In the genomic region with DNA sequence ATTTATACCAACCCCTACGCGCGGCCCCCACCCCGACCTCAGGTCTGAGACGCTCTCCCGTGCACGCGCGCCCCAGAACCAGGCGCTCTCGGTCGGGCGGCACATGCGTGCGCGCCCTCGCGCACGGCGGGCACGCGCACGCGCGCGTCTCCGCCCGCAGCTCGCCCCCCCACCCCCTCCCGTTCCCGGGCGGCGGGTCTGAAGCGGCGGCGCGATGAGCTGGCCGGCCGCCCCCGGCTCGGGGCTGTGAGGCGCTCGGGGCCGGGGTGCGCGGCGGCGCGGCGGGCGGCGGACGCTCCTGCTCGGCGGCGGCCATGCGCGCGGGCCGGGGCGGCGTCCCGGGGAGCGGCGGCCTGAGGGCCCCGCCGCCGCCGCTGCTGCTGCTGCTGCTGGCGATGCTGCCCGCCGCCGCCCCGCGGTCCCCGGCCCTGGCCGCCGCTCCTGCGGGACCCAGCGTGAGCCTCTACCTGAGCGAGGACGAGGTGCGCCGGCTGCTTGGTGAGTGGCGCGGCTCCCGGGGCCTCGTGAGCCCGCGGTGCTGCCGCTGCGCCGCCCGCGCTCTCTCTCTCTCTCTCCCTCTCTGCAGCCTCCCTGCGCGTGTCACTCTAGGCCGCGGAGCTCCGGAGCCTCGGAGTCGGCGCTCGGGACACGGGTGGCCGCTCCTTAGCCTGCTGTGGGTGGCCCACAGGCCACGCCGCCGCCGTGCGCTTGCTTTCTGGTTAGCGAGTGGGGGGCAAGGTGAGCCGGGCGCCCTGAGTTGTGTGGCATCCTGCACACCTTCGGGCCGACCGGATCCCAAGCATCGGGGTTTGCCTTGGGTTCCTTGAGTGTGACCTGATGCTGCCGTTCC, we compare ENCODE assay signal across 8 mouse cellular contexts. TPM values are rescaled to one million over a fixed set of nuclear protein-coding genes. Genes with fewer than 3 reads are reported as not detected.
A peak's percentile ranks its signal among the peaks of the same experiment; 100 is the strongest.
DNase-seq lines count a peak whose midpoint lies in the region; ATAC-seq and TF ChIP-seq lines count a peak whose summit lies in the region.

Ryk (plus strand) TSS at position 176 of the 850 bp plus-strand sequence.

- H3K9me3 ChIP-seq in hindbrain, embryonic 16.5 days (ENCODE audit: control insufficient read depth, low read length) = no peaks in the 10 kb centered on the region

- peak within 1 kb of the TSS; percentile 87 for H3K4me3 ChIP-seq in hindbrain, embryonic 16.5 days (ENCODE audit: low read length)
- peak within 1 kb of the TSS; percentile 72 for H3K4me3 ChIP-seq in left cerebral cortex, adult 2 months

- peaks cover 17% of the 10 kb centered on the region for H3K4me1 ChIP-seq in hindbrain, embryonic 16.5 days (ENCODE audit: control insufficient read depth, insufficient read depth, low read depth, low read length)

- TF ChIP-seq CTCF in left cerebral cortex, adult 2 months (IDR thresholded peaks at IDR 0.05) = no peak

- no peaks in the 10 kb centered on the region for H3K36me3 ChIP-seq in hindbrain, embryonic 16.5 days (ENCODE audit: control insufficient read depth, insufficient read depth, low read length)

- peak within 1 kb of the TSS; percentile 95 for H3K9ac ChIP-seq in hindbrain, embryonic 16.5 days (ENCODE audit: low read depth, low read length)

- peak; percentile 75 to 79 for DNase-seq in adrenal gland, adult 18-20 months (ENCODE audit: low spot score in 2 of 2)
- peak; percentile 55 to 83 for DNase-seq in cerebellum, postnatal 4 days (ENCODE audit: low spot score in 2 of 2)
- peak; percentile 77 to 82 for DNase-seq in gastrocnemius, adult 8-10 months (ENCODE audit: low spot score in 2 of 2)
- DNase-seq in left cerebral cortex, adult 2 months (ENCODE audit: extremely low spot score in 1 of 2, low spot score in 2 of 2) = peak; percentile 86 to 87
- DNase-seq in lung, postnatal 4 days = peak; percentile 77 to 90
- peak; percentile 85 for DNase-seq in right cerebral cortex, postnatal 25 days
- DNase-seq in T-cell, adult 2 months (ENCODE audit: low spot score) = no peak

- peak; percentile 88 for ATAC-seq in hindbrain, embryonic 16.5 days

- peak within 1 kb of the TSS; percentile 85 for H3K4me2 ChIP-seq in hindbrain, embryonic 16.5 days (ENCODE audit: low read length)

- intact Hi-C loops in left cerebral cortex, adult 2 months (cut with DNase I) = loop anchor here (2.0 kb wide), 2 partner anchors 30 to 208 kb away; partner anchors contain the start of genes Anapc13 and Cep63

- WGBS in hindbrain, embryonic 16.5 days = under 1% methylated on average over 59 of the region's 119 CpGs

- H3K27ac ChIP-seq in hindbrain, embryonic 16.5 days (ENCODE audit: low read depth, low read length) = peak within 1 kb of the TSS; percentile 86
- peak within 1 kb of the TSS; percentile 86 for H3K27ac ChIP-seq in left cerebral cortex, adult 2 months

- H3K27me3 ChIP-seq in hindbrain, embryonic 16.5 days (replicated peaks; ENCODE audit: control insufficient read depth, insufficient read depth, low read length) = no peaks in the 10 kb centered on the region

RNA-seq across cellular contexts. Expression of gene Ryk, which starts in this region (rescaled TPM):
- 10 to 100 TPM; 58.3 to 64.6 TPM for total RNA-seq in adrenal gland, adult 18-20 months (2021)
- 10 to 100 TPM; 51.3 to 60.1 (median 53.4) TPM for total RNA-seq in gastrocnemius, adult 8-10 months (2022)
- polyA plus RNA-seq in hindbrain, embryonic 16.5 days (2015; fragmentation: Nextera tagmentation; extraction: Ambion mirVana) = 8.9 and 9.9 TPM in 2 replicates
- total RNA-seq in left cerebral cortex, adult 2 months (2021) = 10 to 100 TPM; 35.4 to 42.5 TPM
